8 mouse cellular contexts compared by ENCODE assay signal in the genomic region with DNA sequence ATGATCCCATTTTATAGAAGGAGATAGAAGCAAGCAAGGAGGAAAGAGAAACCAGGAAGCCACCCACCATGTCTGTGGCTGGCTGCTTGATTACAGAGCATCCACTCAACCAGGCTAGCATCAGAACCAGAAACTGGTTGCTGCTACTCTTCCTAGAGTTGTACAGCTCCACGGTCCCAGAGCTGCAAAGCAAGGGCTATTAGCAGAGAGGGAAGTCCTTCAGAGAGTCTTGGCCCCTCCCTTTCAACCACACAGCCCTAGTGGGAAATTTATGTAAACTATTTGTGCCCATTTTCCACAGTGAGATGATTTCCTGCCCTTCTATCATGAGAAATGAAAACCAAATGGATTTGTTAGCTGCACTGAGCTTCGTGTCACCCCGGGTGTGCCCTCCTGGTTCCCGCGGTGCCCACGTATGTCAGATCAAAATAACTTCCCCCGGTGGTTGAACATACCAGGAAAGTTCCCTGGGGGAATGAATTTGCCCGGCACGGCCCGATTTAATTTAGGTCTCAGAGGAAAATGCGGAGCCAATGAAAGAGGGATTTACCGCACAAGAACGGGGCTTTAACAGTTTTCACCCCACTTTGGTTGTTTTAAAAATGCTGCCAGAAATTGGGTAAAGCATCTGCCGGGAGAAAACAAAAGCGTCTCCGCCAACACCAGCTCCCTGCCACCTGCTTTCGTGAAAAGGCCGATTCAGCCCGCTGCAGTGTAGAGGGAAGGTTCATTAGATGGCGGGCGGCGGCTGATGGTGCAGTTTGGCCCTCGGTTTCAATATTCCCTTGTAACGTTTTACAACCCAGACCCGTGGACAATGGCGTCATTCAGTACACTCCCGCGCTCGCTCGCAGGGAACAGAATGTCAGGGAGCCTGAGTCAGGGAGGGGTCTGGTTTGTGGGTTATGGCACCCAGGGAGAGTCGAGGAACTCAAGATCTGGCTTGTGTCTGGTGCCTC. TPM values are rescaled to one million over a fixed set of nuclear protein-coding genes. Genes with fewer than 3 reads are reported as not detected.
DNase-seq lines count a peak whose midpoint lies in the region; ATAC-seq and TF ChIP-seq lines count a peak whose summit lies in the region.

No protein-coding gene starts in this region.

- H3K36me3 ChIP-seq in ES-Bruce4 (ENCODE audit: control insufficient read depth, insufficient read depth, low read length, poor library complexity, severe bottlenecking): no peaks in the 10 kb centered on the region
- H3K36me3 ChIP-seq in forebrain, embryonic 15.5 days: no peaks in the 10 kb centered on the region

- peak; percentile 1 for DNase-seq in cerebellum, adult 9-10 months
- no peak for DNase-seq in cerebellum, adult 9-11 months
- peak; percentile 10 to 18 for DNase-seq in left cerebral cortex, postnatal 36 days (ENCODE audit: low spot score in 2 of 2)
- peak; percentile 54 to 57 for DNase-seq in right cerebral cortex, postnatal 10 days (ENCODE audit: low spot score in 2 of 2)
- no peak for DNase-seq in gastrocnemius, postnatal 4 days (ENCODE audit: low spot score in 2 of 2)
- no peak for DNase-seq in thymus, postnatal 0 days (ENCODE audit: low spot score)

- H3K9me3 ChIP-seq in ES-Bruce4 (replicated peaks; ENCODE audit: control insufficient read depth, insufficient read depth, low read length, poor library complexity, severe bottlenecking): no peaks in the 10 kb centered on the region
- H3K9me3 ChIP-seq in forebrain, embryonic 15.5 days: no peaks in the 10 kb centered on the region

- no peak for TF ChIP-seq CTCF in ES-Bruce4 (IDR thresholded peaks at IDR 0.05; ENCODE audit: low read depth, low read length)

- H3K27me3 ChIP-seq in ES-Bruce4 (ENCODE audit: control insufficient read depth, insufficient read depth, low read length, poor library complexity, severe bottlenecking): no peaks in the 10 kb centered on the region; the same call in 1 of the 2 replicates
- H3K27me3 ChIP-seq in forebrain, embryonic 15.5 days: no peaks in the 10 kb centered on the region; the same call in 1 of the 2 replicates

- H3K4me1 ChIP-seq in ES-Bruce4 (ENCODE audit: control insufficient read depth, insufficient read depth, low read length): no peaks in the 10 kb centered on the region
- peaks cover 14% of the 10 kb centered on the region for H3K4me1 ChIP-seq in forebrain, embryonic 15.5 days

- WGBS in forebrain, embryonic 15.5 days: 7% methylated on average over 31 of the region's 31 CpGs

- no peak for TF ChIP-seq EP300 in ES-Bruce4 (IDR thresholded peaks at IDR 0.05; ENCODE audit: insufficient read depth, low read depth, low read length)

- no peak for TF ChIP-seq POLR2A in ES-Bruce4 (IDR thresholded peaks at IDR 0.05; ENCODE audit: insufficient read depth, low read length)

- peak overlapping the region; percentile 31 for H3K4me3 ChIP-seq in ES-Bruce4 (ENCODE audit: low read depth, low read length)
- H3K4me3 ChIP-seq in forebrain, embryonic 15.5 days: peak overlapping the region; percentile 33

- intact Hi-C loops in left cerebral cortex, postnatal 36 days (cut with DNase I): no loop called here

- peak overlapping the region; percentile 55 for H3K4me2 ChIP-seq in forebrain, embryonic 15.5 days (replicated peaks)

- peak; percentile 84 for ATAC-seq in forebrain, embryonic 15.5 days (replicated peaks)

- peak overlapping the region; percentile 44 for H3K9ac ChIP-seq in ES-Bruce4 (ENCODE audit: low read depth, poor library complexity, severe bottlenecking)
- peak overlapping the region; percentile 14 for H3K9ac ChIP-seq in forebrain, embryonic 15.5 days (replicated peaks)

- no peak overlapping the region for H3K27ac ChIP-seq in ES-Bruce4 (ENCODE audit: insufficient read depth, low read length)
- peak overlapping the region; percentile 51 for H3K27ac ChIP-seq in forebrain, embryonic 15.5 days (replicated peaks)

RNA-seq across cellular contexts. Expression of gene Tbx5, which starts 34.1 kb away (rescaled TPM):
- not detected in 2 replicates for polyA plus RNA-seq in ES-Bruce4 (2011; ENCODE audit: insufficient read depth, insufficient read length, low read depth, missing spikeins)
- 0.04 TPM in 1 of 2 replicates, not detected in the other for polyA plus RNA-seq in forebrain, embryonic 15.5 days (2015; fragmentation: Nextera tagmentation; extraction: Ambion mirVana)
- not detected for total RNA-seq in left cerebral cortex, postnatal 36 days (2021)
- total RNA-seq in gastrocnemius, postnatal 4 days (2021): under 1 TPM; 0.18 to 0.22 TPM
- polyA plus RNA-seq in thymus, postnatal 0 days (2015; fragmentation: Nextera tagmentation; extraction: Ambion mirVana): 0.05 and 0.08 TPM in 2 replicates

Comparison
In these comparisons a context has a peak if more than half of its experiments do, and no peak if none do; other contexts are left out.
1. DNase-seq: peak in cerebellum, adult 9-10 months (single experiment), left cerebral cortex, postnatal 36 days (2 of 2) and right cerebral cortex, postnatal 10 days (2 of 2); none in cerebellum, adult 9-11 months (single experiment), gastrocnemius, postnatal 4 days (0 of 2) and thymus, postnatal 0 days (single experiment).